Mouse (Mus musculus) naive thymus-derived CD4-positive, alpha-beta T cell, adult 2 months (primary cell): ENCODE data around the gene Psmb7.

Source experiments
- DNase-seq: peaks from one replicate; pipeline ENCODE4 v3.0.0-alpha.2; 2011; ENCODE audit warnings: low read depth

Psmb7 gene

DNA sequence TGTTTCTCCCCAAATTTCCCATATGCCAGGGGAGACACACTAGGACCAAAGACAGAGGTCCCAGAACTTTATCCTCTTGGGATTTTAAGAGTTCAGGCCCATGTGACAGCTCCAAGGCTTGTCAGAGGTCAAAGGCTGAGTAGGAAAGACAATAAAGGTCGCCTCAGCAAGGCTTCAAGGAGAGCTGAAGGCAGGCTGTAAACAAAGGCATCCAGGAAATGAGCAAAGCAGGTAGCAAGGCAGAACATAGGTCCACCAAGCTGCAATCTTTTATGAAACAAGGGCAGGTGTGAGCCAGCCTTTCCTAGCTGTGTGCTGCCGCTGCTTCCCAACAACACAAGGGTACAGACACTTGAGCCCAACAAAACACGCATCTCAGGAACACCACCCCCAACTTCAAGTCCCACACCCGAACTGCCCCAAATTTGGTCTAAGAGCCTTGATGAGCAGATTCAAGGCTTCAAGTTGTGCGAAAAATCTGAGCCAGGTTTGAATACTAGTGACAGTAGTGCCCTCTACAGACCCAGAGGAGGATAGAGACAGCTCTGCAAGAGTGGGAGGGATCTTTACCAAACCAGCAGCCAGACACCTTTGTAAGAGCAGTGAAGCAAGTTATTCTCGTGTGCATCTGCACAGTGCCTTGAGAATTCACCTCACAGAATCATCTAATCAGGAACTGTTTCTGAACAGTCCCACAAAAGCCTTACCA is 52.0 kb downstream of the Psmb7 start:
- no peak for DNase-seq

DNA sequence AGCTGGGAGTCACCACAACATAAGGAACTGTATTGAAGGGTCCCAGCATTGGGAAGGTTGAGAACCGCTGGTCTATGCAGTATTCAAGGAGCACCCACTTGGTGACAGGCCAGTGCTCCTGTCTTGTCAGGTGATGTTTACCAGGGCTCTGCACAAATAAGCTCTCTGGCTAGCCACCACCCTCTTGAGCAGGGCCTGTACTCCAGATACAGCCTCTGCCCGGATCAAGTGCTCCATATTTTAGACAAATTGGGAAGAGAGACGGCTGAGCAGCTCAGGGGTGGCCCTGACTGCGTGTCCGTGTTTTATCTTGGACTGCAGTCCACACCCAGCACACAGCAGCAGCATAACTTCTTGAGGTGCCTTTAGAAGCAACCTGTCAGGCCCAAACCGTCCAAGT is 57.2 kb downstream of the Psmb7 start:
- no peak for DNase-seq

DNA sequence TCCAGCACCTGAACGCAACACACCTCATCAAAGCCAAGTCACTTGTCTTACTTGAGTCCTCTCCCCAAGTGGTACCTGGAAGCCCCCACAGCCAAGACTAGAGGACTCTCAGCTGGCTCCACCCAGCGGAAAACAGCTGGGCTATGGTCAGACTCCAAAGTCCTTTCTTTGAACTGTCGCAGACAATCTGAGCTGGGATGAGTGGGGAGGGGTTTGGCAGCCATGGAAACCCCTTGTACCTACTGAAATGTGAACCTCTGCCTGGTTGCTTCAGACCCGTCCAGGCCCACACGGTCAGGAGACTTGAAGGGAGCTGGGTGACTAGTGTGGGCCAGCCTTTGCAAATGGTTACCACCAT is 58.5 kb downstream of the Psmb7 start:
- no peak for DNase-seq

DNA sequence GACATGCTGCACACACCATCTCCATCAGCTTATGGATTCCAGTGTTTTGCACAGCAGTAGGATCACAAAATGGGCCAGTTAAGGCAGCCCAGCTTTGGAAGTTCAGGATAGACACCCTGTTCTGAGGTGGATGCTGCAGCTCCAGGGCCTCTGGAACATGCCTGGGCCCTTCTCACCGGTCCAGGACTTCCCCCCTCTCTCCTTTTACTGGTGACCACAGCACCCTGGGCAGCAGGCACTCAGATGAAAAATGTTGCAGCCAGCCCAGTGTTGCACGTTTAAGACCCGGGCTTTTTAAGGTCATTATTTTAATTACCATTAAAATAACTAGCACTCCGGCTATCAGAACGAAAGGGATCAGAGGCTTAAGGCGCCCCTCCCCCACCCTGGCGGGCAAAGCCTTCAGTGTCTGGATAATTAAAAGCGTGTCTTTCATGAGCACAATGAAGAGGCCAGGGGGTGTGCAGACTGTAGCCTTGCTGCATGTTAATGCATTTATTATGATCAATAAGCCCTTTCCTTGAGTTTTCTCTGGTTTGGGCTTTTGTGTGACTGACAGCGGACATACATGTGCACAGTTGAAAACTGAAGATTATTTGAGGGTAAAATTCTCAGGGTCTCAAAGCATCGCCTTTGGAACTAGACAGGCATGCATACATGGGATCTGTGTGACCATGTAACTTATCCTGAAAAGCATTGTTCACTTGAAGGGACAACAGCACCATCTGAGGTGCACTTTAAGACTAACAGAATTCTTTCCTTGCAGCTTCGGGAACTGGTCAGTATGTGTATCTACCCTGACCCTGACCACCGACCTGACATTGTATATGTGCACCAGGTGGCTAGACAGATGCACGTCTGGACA is 59.1 kb downstream of the Psmb7 start:
- no peak for DNase-seq

DNA sequence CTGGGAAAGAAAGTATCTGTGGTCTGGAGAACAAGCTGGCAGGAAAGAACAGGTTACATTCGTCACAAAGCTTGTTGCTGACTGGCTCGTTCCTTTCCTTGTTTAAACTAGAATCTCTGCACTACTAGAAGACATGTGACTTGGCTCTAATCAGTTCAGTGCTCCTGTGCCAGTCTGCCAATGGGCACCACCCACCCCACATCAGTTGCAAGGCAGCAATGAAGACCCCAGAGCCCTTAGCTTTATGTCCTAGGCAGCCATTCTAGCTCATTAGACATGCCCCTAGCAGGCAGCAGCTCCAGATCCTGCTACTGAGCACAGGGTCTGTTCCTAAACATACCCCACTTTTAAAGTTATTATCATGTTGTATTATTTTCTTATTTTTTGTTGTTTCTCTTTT is 59.9 kb downstream of the Psmb7 start:
- no peak for DNase-seq

DNA sequence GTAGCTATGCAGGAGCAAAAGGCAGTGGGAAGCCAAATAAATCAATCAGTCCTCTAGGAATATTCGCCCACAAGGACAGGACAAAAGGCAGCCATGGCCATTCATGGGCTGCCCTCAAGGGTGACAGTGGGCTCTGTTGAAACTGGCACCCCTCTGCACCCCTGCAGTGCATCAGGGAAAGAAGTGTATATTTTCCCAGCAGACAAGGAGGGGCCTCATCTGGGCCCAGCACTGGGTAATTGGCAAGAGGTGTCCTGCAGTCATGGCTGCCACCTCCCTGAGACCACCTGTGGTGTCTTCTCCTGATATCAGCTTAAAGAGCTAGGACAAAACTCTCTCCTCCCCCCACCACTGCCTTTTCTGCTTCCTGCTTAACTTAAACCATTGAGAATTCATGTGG is 64.4 kb downstream of the Psmb7 start:
- DNase-seq, result no peak

DNA sequence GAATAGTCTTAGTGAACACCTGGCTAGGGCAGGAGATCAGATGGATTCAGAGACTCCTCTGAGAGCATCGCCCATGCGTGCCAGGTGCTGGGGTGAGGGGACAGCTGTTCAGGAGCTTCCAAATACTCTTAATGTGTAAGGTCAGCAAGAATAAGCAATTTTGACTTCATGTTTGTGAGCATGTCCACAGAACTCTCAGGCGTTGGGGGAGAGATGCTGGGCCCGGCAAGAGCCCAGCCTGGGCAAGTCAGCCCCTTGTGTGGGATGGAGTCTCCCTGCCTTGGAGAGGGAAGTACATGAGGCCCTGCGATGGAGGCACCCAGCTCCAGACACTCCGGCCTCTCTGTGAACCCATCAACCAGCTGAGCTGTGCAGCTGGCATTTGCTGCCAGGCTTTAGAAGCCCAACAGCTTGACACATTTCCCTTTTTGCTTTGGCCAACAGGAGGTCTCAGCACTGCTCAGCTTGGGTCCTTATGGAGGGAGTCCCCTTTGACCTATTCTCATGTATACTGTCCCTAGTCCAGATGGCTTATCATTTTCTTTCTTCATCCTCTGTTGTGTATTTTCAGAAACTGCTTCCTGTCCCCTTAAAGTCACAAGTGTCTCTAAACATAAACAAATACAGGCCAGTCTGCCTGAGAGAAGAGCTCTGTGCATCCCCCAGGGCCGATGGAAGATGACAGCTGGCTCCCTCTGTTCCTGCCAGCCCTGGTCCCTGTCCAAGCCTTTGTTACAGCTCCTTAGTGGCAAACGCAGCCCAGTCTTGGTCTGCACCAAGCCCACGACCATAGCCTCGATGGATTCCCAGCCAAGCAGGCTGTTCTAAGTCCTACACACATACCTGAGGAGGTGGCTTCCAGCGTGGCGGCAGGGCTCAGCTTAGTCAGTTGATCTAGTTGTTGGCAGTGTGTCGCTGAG is 65.0 kb downstream of the Psmb7 start:
- no peak for DNase-seq

DNA sequence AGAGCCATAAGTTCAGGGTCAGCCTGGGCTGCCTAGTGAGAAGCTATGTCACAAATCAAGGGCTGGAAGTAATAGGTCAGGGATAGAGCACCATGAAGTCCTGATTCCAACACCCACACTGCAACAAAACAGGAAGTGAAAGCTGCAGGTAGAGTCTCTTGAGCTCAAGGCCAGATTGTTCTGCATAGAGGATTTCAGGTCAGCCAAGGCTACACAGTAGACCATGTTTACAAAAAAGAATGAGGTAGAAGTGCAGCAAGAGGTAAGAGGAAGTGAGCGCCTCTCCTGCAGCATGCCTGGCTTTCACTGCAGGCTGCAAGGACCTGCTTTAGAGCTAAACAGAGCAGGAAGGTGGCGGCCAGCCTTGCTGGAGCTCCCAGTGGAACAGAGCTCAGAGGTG is 69.2 kb downstream of the Psmb7 start:
- DNase-seq, result no peak

DNA sequence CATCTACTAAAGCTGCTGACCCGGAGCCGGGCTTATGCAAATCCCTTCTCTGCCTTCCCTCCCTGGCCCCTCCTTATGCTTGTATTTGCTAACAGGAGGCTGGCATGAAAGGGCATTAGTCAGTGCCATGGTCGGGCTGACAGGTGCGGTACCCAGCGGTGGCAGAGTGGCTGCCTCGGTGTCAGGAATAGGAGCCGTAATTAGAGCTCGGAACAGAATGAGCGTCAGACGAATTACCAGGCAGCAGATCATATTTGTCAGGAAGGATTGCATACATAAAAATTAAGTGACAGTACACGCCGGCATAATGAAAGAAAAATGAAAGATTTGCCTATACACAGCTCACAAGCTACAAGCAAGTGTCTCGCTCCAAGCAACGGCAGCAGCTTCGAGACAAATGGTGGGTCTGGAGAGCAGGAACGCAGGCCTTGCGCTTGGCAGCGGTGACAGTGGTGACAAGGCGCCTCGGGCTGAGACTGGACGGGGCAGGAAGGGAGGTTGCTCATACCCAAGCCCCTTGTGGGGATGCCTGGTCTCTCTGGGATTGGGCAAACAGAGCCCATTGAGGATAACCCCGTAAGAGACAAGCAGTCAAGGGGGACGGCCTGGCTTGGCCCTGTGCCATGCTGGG is 71.8 kb downstream of the Psmb7 start:
- DNase-seq, result no peak

DNA sequence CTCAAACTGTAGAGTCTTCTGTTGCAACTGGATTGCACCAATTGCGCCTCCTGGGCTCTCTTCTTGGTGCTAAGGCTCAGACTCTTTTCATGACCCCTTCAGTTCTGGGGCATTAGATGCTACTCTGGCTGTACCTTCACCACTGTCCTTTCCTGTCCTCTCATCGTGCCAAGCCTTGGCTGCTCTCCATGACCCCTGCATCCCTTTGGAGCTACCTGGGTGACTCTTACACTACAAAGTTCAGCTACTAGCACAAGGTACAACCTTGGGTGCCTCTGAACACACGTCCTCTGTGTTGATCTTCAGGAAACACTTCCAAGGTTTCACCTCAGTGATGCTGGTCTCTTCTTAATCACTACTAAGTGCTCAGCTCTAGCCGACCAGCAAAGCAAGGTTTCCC is 81.3 kb downstream of the Psmb7 start:
- DNase-seq, result no peak

DNA sequence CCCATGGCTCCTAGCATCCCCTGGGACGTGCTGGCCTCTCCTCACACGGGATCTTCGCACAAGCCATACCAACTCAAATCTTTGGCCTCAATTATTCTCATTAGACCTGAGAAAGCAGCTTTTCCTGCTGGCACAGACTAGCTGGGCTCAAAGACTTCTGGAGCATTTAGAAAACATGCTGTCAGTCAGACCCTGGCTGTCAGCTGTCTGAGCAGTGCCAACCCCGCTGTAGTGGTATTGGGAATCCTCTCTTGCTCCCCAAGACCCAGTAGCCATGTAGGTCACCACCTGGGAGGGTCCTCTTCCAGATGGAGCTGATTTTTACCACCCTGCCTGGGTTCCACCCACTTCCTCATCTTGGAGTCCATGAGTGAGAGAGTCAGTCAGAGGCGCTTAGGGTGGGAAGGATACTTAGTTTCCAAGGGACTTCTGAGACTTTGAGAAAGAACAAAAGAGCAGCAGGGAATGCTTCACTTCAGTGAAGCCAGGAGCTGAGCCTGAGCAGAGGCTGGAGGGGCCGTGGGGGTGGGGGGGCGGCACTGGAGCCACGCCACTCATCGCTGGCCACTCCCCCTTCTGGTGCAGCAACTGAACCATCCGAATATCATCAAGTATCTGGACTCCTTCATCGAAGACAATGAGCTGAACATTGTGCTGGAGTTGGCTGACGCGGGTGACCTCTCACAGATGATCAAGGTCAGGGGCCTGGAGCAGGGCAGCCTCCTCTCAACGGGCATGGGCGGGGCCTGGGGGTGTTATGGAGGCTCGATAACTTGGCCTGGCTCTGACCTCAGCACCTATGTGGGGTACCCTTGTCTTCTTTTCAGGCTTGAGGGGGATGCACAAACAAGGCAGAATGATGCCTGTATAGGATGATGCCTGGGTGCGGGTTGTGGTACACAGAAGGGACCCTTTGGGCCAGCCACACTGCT is 83.3 kb downstream of the Psmb7 start:
- DNase-seq, result no peak

DNA sequence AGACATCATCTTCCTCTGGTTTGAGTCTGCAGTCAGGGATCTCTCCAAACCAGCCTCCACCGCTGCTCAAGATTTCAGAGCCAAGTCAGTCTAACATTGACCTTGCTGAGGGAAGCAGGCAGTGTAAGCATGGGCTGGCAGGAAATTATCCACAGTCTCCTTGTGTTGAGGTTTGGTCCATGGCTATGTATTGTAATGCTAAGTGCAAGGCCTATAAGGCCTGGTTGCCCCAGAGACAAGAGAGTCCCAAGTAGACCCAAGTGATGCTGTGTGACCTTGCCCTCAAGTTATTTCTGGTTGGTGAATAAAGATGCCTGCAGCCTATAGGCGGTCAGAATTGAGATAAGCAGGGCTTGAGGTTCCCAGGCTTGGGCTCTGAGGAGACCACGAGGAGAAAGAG is 87.2 kb downstream of the Psmb7 start:
- DNase-seq, result no peak

DNA sequence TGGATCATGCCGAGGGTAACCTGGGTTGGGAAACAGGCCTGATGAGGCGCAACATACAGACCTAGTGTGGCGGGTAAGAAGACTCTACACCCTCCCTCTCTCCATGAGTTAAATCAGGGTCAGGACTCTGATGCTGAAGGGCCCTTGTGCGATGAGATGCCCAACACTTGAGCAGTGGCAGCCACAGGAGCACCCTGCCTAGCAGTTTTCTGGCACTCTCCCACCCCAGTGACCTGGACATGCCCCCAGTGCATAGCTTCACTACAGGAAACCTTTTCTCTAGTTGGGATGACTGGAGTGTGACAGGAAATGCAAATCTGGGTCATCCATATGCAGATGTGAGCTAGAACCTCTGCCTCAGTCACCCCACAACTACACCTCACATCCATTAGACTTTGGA is 88.2 kb downstream of the Psmb7 start:
- no peak for DNase-seq

DNA sequence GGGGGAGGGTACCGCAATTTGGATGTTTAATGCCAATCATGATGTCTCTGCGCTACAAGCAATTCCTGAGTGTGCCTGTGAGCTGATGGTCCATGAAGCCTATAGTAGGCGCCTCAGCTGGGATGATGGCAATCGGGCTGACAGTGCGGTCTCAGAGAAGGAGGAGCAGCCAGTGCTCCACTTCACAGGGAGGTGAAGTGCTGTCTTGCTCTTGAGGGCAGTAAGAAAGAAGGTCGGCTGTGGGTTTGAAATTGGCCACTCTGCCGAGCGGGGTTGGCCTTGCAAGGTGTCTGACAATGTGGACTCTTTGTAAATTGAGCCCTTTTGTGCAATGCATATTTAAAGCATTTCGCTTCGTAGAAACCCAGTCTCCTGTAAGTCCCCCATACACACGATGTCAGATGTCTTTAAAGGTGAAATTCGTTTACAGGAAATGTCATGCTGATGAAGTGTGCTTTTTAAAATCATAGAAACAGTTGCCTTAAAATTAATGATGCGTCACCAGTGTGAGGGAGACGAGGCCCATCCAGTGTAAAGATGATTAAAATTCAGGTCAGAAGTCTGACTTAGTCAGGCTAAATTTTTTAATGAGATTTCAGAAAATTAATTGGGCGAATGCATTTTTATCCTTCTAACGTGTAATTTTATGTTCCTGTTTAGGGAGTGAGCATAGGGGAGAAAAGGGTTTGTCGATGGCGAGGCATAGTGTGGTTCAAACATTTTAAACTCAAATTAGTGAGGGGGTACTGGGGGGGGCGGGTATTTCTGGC is 89.5 kb downstream of the Psmb7 start:
- DNase-seq, result no peak

DNA sequence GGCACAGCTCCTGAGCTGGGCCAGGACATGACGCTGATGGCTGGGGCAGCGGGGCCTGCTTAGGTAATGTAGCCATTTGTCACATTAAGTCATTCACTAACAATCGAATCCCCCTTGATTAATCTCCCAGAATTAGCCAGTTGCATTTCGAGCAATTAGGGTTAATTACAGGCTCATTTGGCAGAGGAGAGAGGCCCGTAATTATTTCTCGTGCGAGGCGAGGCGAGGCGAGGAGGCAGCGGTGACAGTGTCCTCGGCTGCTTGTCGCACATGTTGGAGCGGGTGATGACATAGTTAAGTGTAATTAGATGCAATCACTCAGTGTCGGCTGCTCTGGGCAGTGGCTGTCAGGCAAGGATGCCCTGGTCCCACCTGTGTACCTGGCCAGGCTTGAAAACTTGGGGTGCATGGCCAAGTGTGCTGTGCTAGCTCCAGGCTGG is 91.9 kb downstream of the Psmb7 start:
- DNase-seq, result no peak

DNA sequence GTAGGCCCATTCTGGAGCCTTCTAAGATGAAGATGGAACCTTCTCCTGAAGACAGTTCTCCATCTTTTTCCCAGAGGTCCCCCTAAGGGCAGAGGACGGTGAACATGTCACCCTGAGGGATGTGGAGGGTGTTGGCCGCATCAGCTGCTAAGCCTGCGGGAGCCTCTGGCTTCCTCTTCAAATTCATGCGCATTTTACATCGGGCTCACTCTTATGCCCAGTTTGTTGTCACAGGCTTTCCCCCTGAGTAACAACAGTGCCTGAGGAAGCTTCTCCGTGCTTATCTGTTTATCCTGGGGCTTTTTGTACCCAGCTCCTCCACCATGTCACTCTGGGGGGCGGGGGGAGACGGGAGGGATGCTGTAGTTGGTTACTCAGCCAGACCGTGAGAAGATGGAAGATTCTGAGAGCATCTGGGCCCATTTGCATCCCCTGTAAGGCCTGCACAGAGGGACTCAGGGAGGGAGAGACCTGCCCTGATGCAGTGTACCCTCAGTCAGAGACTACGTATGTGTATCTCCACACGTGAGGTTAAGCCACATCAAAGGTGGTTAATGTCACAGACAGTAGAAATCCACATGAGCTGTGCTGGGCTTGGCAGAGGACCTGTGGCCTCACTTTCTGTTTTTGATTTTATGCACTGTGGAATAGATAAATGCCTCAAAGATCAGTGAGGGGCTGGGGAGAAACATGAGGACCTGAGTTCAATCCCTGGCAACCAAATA is 95.9 kb downstream of the Psmb7 start:
- DNase-seq, result no peak

DNA sequence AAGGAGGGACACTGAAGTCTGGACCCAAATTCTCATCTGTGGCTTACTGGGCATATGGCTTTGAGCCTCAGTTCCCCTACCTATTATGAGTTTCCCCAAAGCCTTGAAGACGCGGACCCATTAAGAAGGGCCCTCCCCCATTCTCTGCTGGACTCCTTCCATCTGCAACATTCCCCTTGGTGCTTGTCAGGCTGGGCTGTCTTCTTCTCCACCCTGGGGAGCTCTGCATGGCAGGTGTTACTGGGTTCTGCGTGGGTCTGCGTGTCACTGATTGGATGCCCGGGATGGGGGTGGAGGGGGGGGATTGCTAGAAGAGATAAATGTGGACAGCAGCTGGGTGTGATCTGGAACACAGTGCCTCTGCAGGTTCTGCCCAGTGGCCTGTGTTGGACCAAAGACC is 97.1 kb downstream of the Psmb7 start:
- no peak for DNase-seq

DNA sequence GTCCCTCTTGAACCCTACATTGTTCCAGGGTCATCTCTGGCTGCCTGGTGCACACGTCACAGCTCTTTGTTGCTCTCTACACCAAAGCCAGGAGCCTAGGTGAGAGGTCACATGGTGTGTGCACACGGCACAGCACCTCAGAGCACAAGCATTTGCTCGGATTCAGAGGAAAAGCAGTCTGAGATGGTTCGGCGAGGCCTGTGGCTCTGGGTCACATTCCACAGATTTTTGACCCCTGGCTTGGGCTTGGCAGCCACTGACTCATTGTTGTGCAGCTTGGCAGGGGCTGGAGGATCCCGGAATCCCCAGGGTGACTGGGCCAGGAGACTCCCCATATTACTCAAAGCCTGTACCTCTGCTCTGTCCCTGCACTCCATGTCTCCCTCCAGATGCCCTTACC is 97.7 kb downstream of the Psmb7 start:
- DNase-seq, result no peak

DNA sequence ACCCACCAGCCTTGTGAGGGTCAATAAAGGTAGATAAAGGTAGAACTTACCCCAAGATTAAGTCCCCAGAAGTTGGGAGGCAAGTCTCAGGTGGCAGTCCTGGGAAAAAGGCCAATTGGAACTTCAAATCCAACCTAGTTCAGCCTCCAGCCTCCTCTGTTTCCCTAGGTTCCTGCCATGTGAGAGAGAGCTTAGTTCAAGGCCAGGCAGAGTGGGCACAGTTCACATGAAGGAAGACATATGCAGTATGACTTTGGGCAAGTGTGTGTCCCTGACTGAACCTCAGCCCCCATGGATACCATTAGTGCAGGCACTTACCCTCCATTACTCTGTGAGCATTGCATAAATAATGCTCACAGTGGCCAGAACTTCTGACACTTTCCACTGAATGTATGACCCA is 98.2 kb downstream of the Psmb7 start:
- DNase-seq, result no peak

DNA sequence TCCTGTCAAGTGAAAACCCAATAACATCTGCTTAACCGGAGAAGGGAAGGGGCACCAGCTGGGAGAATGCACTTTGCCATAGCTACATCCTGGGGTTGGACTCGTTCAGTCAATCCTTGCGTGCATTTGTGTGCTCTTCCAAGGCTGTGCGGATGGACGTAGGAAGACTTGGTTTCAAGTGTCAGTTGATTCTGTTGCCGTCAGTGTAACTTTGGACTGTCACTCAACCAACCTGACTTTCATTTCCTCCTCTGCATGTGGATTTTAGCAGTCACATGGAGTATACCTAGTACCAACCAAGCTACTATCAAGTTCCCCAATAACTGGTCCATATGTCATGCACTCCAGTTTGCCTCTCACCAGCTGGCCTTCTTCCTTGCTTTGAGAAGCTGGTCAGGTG is 98.9 kb downstream of the Psmb7 start:
- no peak for DNase-seq
